Mouse (Mus musculus): ENCODE measurements around the gene 1700042G07Rik. TPM values are rescaled to one million over a fixed set of nuclear protein-coding genes. Genes with fewer than 3 reads are reported as not detected.

1700042G07Rik gene
- total RNA-seq (2015; ENCODE audit: low replicate concordance): not detected in 2 replicates
- not detected in 2 replicates for total RNA-seq (2017; ENCODE audit: low replicate concordance)

DNA sequence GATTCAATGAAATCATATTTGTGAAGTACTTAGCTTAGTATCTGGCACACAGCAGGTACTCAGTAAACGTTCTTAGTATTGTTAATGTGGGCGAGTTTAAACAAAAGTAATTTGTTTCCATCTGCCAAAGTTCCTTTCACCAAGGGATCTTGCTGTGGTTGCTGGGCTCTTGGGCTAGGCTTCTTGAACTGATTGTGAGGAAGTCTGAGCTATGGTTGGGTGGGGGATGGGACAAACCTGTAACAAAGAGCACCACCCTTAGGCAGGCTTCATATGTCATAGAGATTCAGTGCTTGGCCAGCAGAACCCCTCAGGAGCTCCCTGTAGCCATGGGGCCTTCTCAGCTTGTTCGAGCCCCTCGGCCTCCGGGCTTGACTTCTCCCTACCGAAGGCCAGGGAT lies at the start of gene 1700042G07Rik, which contains the start of gene Gm49337:
Gene 1700042G07Rik, plus strand, starts transcription at position 301 of the 400 bp plus-strand sequence.
Gene Gm49337, plus strand, starts transcription at position 313 of the 400 bp plus-strand sequence.
- ATAC-seq (replicated peaks; ENCODE audit: low FRiP score, poor library complexity, severe bottlenecking): no peak

DNA sequence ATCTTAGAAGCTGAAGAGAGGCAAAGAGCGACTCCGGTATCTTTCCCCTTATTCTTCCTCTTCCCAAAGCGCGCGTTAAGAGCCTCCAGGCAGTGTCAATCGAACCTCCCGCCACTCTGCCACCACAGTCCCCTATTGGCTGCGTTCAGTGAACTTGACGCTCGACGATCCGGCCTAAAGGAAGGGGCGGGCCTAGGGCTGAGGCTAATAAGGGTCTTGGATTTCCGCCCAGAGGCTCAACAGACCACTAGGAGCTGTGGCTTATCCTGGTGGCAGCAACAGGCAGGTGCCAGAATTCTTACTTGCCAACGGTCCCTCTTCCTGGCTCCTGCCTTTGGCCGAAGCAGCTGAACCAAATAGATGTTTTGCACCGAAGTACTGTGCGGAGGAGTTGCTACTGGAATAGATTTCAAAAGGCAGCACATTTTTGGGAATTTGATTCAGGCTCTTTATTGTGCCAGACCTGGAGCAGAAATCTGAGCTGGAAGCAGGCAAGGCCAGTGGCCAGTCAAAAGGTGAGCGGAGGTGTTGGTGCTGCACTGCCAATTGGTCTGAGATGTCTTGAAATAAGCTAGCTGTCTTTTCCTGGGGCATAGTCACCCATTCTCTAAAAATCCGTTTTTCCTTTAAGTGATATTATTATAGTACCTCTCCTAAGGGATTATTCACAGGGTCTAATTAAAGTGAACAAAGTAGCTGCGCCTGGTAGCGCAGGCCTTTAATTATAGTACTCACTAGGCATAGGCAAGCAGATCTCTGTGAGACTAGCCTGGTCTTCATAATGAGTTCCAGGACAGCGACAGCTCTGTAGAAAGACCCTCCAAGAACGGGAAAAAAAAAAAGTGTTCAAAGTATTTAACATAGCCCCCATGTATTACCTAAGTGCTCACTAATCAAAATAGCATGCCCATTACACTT lies 49.3 kb upstream of the 1700042G07Rik start, which contains the start of the genes Rad54l and Pomgnt1:
Gene Rad54l, minus strand, starts transcription at position 89 of the 918 bp plus-strand sequence.
Gene Pomgnt1, plus strand, starts transcription at position 239 of the 918 bp plus-strand sequence.
- ATAC-seq (replicated peaks; ENCODE audit: low FRiP score, poor library complexity, severe bottlenecking): peak; percentile 97

DNA sequence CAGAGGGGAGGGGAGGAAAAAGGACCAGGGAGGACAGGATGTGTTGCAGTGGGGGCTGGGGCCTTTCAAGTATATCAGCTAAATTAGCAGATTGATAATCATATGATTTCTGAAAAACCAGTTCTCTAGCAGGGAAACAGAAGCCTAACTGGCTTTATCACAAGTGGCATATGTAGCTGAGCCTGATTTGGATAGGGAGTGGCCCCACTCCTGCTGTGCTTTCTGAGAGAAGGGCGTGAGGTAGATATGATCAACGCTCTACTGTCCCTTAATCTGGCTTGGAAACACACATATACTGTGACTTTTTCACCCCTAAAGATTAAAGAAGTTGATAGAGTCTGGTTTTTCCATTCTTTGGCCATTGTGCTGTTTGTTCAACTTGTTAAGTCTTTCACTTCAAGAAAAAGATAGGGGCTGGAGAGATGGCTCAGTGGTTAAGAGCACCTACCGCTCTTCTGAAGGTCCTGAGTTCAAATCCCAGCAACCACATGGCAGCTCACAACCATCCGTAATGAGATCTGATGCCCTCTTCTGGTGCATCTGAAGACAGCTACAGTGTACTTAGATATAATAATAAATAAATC lies 47.3 kb upstream of the 1700042G07Rik start:
- no peak for ATAC-seq (replicated peaks; ENCODE audit: low FRiP score, poor library complexity, severe bottlenecking)

DNA sequence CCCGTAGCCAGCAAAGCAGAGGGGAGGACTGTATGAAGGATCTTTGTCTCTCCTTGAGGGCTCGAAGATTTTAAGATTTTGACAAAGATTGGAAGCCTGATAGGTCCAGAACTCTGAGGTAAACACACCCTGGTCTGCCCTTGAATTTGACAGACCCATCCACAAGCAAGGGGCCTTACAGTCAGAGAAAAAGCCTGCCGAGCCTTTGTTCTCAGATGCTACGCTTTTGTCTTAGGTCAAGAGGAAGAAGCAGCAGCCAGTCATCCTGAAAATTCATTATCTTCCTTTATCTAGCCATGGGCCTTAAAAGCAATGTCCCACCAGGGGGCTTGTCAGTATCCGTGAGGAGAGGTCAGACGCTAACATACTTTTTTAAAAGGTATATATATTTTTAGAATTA lies 45.2 kb upstream of the 1700042G07Rik start:
- no peak for ATAC-seq (replicated peaks; ENCODE audit: low FRiP score, poor library complexity, severe bottlenecking)

DNA sequence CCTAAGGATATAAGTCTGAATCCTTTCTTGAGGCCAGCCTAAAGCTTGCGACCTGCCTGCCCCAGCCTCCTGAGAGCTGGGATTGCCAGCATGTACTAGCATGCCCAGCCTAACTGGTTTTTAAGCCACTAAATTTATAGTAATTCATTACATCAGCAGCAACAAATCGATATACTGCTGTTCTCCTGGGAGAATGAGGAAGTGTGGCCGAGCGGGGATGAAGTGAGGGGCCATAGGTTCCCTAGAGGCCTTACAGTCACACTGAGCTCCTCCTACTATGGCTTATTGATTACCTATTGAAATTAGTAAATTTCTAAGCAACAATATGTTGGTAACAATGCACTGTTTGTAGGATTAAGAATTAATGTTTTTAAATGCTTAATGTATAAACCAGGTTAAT lies 40.0 kb upstream of the 1700042G07Rik start:
- no peak for ATAC-seq (replicated peaks; ENCODE audit: low FRiP score, poor library complexity, severe bottlenecking)

DNA sequence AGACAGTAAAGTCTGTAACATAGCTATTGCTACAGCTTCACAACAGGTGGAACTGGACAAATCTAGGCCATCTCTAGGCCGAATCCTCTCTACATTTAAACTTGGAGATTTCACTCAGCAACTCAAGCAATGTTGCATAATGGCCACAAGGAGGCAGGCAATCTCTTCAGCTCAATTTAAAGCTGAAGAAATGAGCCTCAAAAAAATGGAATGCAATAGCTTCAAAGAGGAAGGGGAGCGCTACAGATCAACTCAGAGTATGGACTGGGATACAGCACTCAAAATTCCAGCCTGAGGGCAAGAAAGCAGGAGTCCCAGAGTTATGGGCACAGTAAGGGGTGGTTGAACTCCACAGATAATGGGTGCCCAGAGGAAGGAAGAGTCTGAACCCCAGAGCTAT lies 38.2 kb upstream of the 1700042G07Rik start:
- ATAC-seq (replicated peaks; ENCODE audit: low FRiP score, poor library complexity, severe bottlenecking): no peak

- ATAC-seq (replicated peaks; ENCODE audit: low FRiP score, poor library complexity, severe bottlenecking): no peak
Observed at GRCm38 (mm10) chr4:116137421-116137996, 35.7 kb upstream of the 1700042G07Rik start.

DNA sequence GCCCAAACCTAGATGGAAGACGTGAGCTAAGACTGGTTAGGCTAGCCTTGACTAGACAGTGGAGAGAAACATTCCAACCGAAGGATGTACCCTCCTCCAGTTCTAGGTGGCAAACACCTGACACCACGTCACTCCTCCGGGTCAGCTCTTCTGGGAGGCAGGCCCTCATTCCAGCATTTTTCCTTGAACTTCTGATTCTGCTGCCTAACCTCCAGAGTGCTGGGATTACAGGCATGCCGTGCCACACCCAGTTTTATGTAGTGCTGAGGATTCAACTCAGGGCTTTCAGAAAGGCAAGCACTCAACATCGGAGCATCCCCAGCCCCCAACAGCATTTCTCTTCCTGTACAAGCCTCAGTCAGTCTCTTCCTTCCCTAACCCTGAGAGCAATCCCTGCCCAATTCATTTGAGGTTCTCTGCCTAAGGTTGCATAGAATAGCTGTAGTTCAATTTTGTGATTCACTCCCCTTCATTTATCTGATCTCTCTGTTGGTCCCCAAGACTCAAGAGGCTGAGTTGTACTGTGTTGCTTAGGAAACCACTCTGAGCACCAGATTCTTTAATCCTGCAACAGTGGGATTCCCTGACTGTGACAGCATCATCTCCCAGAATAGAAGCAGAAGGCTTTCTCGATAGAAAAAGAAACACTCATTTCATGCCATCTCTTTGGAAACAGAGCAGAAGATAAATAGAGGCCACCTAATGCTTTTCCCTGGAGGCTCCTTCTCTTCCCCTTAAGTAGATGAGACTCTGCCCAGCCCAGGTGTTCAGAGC lies 32.2 kb upstream of the 1700042G07Rik start:
- ATAC-seq (replicated peaks; ENCODE audit: low FRiP score, poor library complexity, severe bottlenecking): no peak

DNA sequence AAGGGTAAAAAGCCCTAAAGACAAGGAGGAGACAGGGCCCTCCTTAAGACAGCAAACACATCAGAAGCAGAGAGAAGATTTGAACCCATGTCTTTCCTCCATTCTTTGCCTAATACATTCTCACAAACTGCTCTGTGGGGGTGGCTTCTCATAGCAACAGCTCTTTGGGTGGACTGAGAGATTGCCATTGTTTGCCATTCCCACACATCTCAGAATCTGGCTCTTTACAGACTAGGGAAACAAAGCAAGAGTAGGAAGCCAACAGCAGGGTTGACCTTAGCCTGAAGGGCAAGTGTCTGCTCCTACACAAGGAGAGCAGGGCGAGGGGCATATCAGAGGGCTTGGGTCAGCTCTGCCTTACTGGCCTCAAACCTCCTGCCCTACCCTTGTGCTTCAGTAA lies 31.4 kb upstream of the 1700042G07Rik start:
- no peak for ATAC-seq (replicated peaks; ENCODE audit: low FRiP score, poor library complexity, severe bottlenecking)

GRCm38 (mm10) chr4:116142269-116142668 lies 30.9 kb upstream of the 1700042G07Rik start:
- ATAC-seq (replicated peaks; ENCODE audit: low FRiP score, poor library complexity, severe bottlenecking): no peak

GRCm38 (mm10) chr4:116143317-116143811 lies 29.8 kb upstream of the 1700042G07Rik start:
- ATAC-seq (replicated peaks; ENCODE audit: low FRiP score, poor library complexity, severe bottlenecking): no peak; the same call in 1 of the 2 replicates

DNA sequence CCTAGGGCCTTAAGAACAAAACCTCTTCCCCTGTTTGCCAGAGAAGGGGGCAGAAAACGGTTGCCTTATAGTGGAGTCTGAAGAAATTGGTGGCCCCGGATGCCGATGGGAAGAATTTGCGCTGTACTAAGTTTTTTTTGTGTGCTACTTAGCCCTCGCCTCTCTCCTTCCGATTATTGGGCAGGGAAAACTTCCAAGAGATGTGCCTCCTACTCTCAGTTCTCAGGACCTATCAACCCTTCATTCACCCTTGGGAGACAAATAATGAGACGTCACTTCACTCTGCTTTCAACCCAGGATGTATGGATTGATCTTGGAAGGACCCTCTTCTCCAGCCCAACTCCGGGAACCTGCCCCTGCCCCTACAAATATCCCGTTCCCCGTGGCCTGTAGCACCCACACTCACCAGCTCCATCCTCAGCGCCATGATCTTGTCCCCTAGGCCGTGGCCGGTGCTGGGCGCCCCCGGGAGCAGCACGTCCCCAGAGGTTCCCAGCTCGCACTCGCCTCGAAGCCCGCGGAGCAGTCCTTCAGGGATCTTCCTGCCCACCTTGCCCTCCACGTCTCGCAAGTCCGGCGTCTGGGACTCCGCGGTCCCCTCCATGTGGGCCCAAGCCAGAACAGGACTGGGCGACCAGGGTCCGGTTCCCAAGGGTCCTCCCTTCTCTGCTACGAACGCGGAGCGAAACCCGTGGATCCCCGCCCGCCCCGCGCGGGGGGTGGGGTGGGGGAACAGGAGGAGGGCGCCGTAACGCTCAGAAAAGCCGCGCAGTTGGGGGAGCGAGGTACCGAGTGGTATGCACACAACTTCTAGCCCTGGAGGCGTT lies 29.1 kb upstream of the 1700042G07Rik start:
- ATAC-seq (replicated peaks; ENCODE audit: low FRiP score, poor library complexity, severe bottlenecking): no peak

DNA sequence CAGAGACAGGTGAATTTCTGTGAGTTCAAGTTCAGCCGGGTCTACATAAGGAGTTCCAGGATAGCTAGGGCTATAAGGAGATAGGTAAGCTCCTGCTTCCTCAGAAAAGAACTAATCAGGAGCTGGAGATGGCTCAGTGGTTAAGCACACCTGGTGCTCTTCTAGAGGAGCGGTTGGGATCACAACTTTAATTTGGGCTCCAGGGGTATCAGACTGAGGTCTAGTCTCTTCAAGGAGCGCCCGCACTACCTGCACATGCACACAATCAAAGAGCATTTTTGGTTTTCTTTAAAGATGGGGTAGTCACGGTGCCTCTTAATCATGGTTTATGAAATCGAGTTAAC lies 23.4 kb upstream of the 1700042G07Rik start:
- ATAC-seq (replicated peaks; ENCODE audit: low FRiP score, poor library complexity, severe bottlenecking): no peak

GRCm38 (mm10) chr4:116150156-116150861 lies 22.9 kb upstream of the 1700042G07Rik start:
- ATAC-seq (replicated peaks; ENCODE audit: low FRiP score, poor library complexity, severe bottlenecking): peak; percentile 87

DNA sequence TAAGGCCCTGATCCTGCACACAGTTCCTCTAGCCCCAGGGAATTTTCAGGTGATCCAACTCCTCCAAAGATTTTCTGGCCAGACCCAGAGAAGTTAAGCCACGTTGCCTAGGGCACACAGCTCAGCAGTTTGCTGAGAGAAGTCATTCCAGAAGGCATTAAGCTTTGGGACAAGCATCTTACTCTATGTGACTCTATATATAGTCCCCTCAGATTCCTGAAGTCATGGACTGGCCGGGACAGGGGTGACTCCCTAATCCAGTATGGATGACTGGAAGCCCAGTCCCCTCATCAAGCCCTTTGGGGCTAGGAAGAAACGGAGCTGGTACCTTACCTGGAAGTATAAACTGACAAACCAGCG lies 22.3 kb upstream of the 1700042G07Rik start:
- ATAC-seq (replicated peaks; ENCODE audit: low FRiP score, poor library complexity, severe bottlenecking): no peak

DNA sequence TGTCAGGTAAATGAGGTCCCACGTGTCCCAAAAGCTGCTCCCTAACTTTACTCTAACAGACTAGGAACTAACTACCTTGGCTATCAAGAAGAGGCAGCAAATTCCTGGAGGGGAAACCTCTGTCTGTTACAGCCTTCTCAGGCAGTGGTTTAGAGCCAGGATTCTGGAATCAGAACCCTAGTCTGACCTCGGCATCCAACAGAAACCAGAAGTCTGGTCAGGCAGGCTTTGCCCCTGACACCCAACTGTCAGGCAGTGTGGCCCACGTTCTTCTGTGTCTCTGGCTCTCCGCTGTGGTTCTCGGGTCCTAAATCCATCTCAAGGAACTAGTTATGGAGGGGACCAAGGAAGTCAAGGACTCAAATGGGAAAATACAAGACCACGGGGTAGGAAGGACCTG lies 21.9 kb upstream of the 1700042G07Rik start, which contains the start of gene Lurap1:
Gene Lurap1, minus strand, starts transcription at position 101 of the 400 bp plus-strand sequence.
- no peak for ATAC-seq (replicated peaks; ENCODE audit: low FRiP score, poor library complexity, severe bottlenecking)

GRCm38 (mm10) chr4:116152702-116153101 lies 20.5 kb upstream of the 1700042G07Rik start:
- ATAC-seq (replicated peaks; ENCODE audit: low FRiP score, poor library complexity, severe bottlenecking): no peak

- ATAC-seq (replicated peaks; ENCODE audit: low FRiP score, poor library complexity, severe bottlenecking): no peak
Observed at GRCm38 (mm10) chr4:116157882-116158281, 15.3 kb upstream of the 1700042G07Rik start.

Data from erythroid progenitor cell, adult 5-6 weeks (primary cell).